Mouse (Mus musculus) intestine, postnatal 0 days (tissue): ENCODE results near the gene Ssbp4. TPM values are rescaled to one million over a fixed set of nuclear protein-coding genes. Genes with fewer than 3 reads are reported as not detected.

Experiments
- ATAC-seq: fragments of 200-750 bp; cut with Nextera tagmentation; 2 replicates; pipeline ENCODE4 v1.8.0; 2017; ENCODE audit warnings: mild to moderate bottlenecking, moderate TSS enrichment, moderate library complexity
- H3K27ac ChIP-seq: fragments of 300-500 bp; sonication (generic); 2 replicates; pipeline ENCODE4 v1.5.1; 2014; ENCODE audit warnings: mild to moderate bottlenecking, low read depth, low read length, moderate library complexity
- H3K27me3 ChIP-seq: fragments of 300-500 bp; sonication (generic); replicated peaks from 2 replicates; pipeline ENCODE4 v1.6.1; 2014; ENCODE audit warnings: low read length, mixed read lengths; ENCODE audit not compliant: control insufficient read depth, insufficient read depth
- H3K36me3 ChIP-seq: fragments of 300-500 bp; sonication (generic); 2 replicates; pipeline ENCODE4 v1.6.1; 2014; ENCODE audit warnings: mild to moderate bottlenecking, moderate library complexity; ENCODE audit not compliant: control insufficient read depth, insufficient read depth
- H3K4me1 ChIP-seq: fragments of 300-500 bp; sonication (generic); replicated peaks from 2 replicates; pipeline ENCODE4 v1.6.1; 2014; ENCODE audit warnings: antibody characterized with exemption, low read length, mixed read lengths; ENCODE audit not compliant: control insufficient read depth, insufficient read depth
- H3K4me2 ChIP-seq: fragments of 300-500 bp; sonication (generic); replicated peaks from 2 replicates; pipeline ENCODE4 v1.6.1; 2014; ENCODE audit warnings: low read depth, mild to moderate bottlenecking, moderate library complexity
- H3K4me3 ChIP-seq: fragments of 300-500 bp; sonication (generic); 2 replicates; pipeline ENCODE4 v1.5.1; 2014; ENCODE audit warnings: low read depth, low read length
- H3K9ac ChIP-seq: fragments of 300-500 bp; sonication (generic); 2 replicates; pipeline ENCODE4 v1.6.1; 2014; ENCODE audit warnings: mild to moderate bottlenecking, low read depth, low read length
- H3K9me3 ChIP-seq: fragments of 300-500 bp; sonication (generic); 2 replicates; pipeline ENCODE4 v1.6.1; 2016; ENCODE audit warnings: mixed run types; ENCODE audit not compliant: control insufficient read depth
- CTCF ChIP-seq: sonication (generic); IDR thresholded peaks from 2 replicates; pipeline ENCODE4 v1.5.1; 2016; ENCODE audit warnings: low read depth, mild to moderate bottlenecking, control low read depth, antibody characterized with exemption, moderate library complexity
- WGBS: fragments of 180-500 bp; shearing (Covaris S2); extraction: QIAGEN DNeasy Blood & Tissue Kit; methylation state at CpG from one replicate; pipeline ENCODE4 v1.1.7; 2014; 5-methylcytosine and 5-hydroxymethylcytosine counted together
- polyA plus RNA-seq: library from polyadenylated mRNA; unstranded; fragments of >200 nt; fragmentation: Nextera tagmentation; extraction: Ambion mirVana; gene quantifications from 2 replicates; pipeline ENCODE4 v1.2.1, GENCODE M21; 2015

Gene Ssbp4
- polyA plus RNA-seq, 1 experiment from 2014 or later = 65.3 TPM

- Histone ChIP-seq H3K4me2 (no peak overlapping the region), H3K36me3 (peaks cover 20% of the 10 kb centered on the region), H3K4me1 (peaks cover 19% of the 10 kb centered on the region; the same call in 1 of the 2 replicates), H3K9me3 (no peaks in the 10 kb centered on the region), H3K27ac (0 out of 2 replicates have a peak overlapping the region, but pooled peaks have one; percentile 17), H3K27me3 (no peaks in the 10 kb centered on the region), H3K4me3 (no peak overlapping the region), H3K9ac (no peak overlapping the region)
- no peak for TF ChIP-seq CTCF
- ATAC-seq = no peak
Measured at GRCm38 (mm10) chr8:70646775-70647174, 38.1 kb upstream of the Ssbp4 start.

DNA sequence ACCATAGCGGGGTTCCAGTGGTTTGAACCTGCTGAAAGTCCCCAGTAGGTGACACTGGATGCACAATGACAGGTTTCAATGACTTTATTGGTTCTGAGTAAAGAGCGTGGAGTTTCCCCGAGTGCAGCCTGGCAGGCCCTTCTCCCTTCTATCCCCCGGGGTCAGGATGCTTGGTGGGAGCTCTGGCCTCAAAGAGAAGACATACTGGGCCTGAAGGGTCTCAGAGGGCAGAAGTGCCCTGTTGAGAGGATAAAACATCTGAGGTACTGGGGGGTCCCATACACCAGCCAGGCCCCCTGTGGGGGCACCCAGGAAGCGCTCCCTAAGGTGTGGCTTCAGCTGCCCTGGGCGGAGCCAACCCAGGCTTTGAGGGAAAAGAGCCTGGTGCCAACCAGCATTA, 37.7 kb upstream of the Ssbp4 start:
- 67% methylated on average over 6 of the region's 6 CpGs for WGBS
- TF ChIP-seq CTCF = 0 out of 2 replicates have a peak, but pooled peaks have one; percentile 15
- no peak overlapping the region for H3K4me2 ChIP-seq
- peaks cover 19% of the 10 kb centered on the region; the same call in 1 of the 2 replicates for H3K4me1 ChIP-seq
- H3K4me3 ChIP-seq = no peak overlapping the region
- peaks cover 15% of the 10 kb centered on the region for H3K36me3 ChIP-seq
- no peak for ATAC-seq
- H3K27me3 ChIP-seq = no peaks in the 10 kb centered on the region
- peak overlapping the region; percentile 17 for H3K27ac ChIP-seq
- no peak overlapping the region for H3K9ac ChIP-seq
- no peaks in the 10 kb centered on the region for H3K9me3 ChIP-seq

- WGBS = 43% methylated on average over 17 of the region's 17 CpGs
- H3K4me2 ChIP-seq = no peak overlapping the region
Measured at GRCm38 (mm10) chr8:70645501-70646224, 37.0 kb upstream of the Ssbp4 start.

GRCm38 (mm10) chr8:70644065-70644464, 35.4 kb upstream of the Ssbp4 start:
- no peak for ATAC-seq

More at GRCm38 (mm10) chr8:70645501-70646224, 37.0 kb upstream of the Ssbp4 start:
- Histone ChIP-seq H3K9me3 (no peaks in the 10 kb centered on the region), H3K4me3 (no peak overlapping the region), H3K36me3 (peaks cover 8% of the 10 kb centered on the region; the same call in 1 of the 2 replicates), H3K27ac (peak overlapping the region; percentile 17), H3K27me3 (no peaks in the 10 kb centered on the region), H3K9ac (no peak overlapping the region), H3K4me1 (peaks cover 19% of the 10 kb centered on the region; the same call in 1 of the 2 replicates)
- no peak for ATAC-seq
- TF ChIP-seq CTCF = no peak

DNA sequence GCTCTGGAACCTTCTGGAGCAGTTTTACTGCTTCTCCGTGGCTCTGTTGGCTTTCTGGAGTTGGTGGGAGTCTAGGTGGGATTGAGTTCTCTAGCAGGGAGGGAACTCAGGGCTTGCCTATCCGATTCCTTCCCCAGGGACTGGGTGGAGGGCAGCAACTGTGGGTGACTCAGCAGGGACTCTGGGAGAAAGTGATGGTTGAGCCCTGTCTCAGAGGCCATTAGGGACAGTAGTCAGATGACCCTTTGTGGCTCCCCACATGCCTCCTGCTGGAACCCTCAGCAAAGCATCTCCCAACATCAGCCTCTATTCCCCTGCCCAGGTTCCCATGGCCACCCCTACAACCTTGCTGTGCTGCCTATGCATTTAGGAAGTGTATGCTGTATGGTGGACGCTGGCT, 34.3 kb upstream of the Ssbp4 start:
- H3K9me3 ChIP-seq = no peaks in the 10 kb centered on the region
- no peak overlapping the region for H3K27ac ChIP-seq
- no peak for ATAC-seq
- peaks cover 3% of the 10 kb centered on the region; the same call in 1 of the 2 replicates for H3K4me1 ChIP-seq
- no peak overlapping the region for H3K9ac ChIP-seq
- no peak overlapping the region for H3K4me2 ChIP-seq
- H3K27me3 ChIP-seq = no peaks in the 10 kb centered on the region
- TF ChIP-seq CTCF = no peak
- 69% methylated on average over 3 of the region's 3 CpGs for WGBS
- no peak overlapping the region for H3K4me3 ChIP-seq
- no peaks in the 10 kb centered on the region for H3K36me3 ChIP-seq

More at GRCm38 (mm10) chr8:70644065-70644464, 35.4 kb upstream of the Ssbp4 start:
- Histone ChIP-seq H3K9ac (no peak overlapping the region), H3K27ac (no peak overlapping the region), H3K4me3 (no peak overlapping the region), H3K27me3 (no peaks in the 10 kb centered on the region), H3K4me1 (peaks cover 11% of the 10 kb centered on the region; the same call in 1 of the 2 replicates), H3K4me2 (no peak overlapping the region), H3K36me3 (0 out of 2 replicates have a peak, but pooled peaks cover 3% of the 10 kb centered on the region), H3K9me3 (no peaks in the 10 kb centered on the region)
- 88% methylated on average over 2 of the region's 2 CpGs for WGBS
- peak; percentile 55 for TF ChIP-seq CTCF

DNA sequence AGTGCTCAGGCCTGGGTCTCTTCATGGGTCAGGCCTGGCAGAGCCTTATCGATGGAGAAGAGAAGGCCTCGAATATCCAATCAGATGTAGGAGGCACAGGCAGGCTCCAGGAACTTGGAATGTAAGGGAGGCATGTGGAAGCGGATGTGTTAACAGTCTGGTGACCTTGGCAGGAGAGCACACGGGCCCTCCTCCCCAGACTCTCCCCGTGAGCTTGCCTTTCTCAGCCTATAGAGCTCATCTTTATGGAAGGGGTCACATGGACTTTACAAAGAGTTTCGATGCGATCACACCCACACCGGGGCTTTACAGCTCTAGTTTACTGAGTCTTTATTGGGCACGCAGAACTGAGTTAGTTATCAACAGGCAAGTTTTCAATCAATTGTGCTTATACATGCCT, 30.1 kb upstream of the Ssbp4 start:
- ATAC-seq = peak; percentile 52
- WGBS = 35% methylated on average over 9 of the region's 9 CpGs
- no peak overlapping the region for H3K4me2 ChIP-seq
- TF ChIP-seq CTCF = no peak
- no peaks in the 10 kb centered on the region for H3K27me3 ChIP-seq
- H3K36me3 ChIP-seq = no peaks in the 10 kb centered on the region
- no peak overlapping the region for H3K9ac ChIP-seq
- H3K4me1 ChIP-seq = 0 out of 2 replicates have a peak, but pooled peaks cover 2% of the 10 kb centered on the region
- no peak overlapping the region for H3K4me3 ChIP-seq
- peak overlapping the region; percentile 9; the same call in 1 of the 2 replicates for H3K27ac ChIP-seq
- H3K9me3 ChIP-seq = no peaks in the 10 kb centered on the region
